Mouse (Mus musculus) small intestine, adult 2 months (tissue): ENCODE measurements at regions not wholly inside any gene's neighbourhood (a gene's known extent, or its start where the extent isn't known, plus 50 kb on each side); places are given as distances from the start of the nearest gene placed in this dataset.

Experiments used
- CTCF ChIP-seq: fragments of 200-500 bp; IDR thresholded peaks from 2 replicates; pipeline ENCODE4 v1.5.1; 2012; ENCODE audit warnings: low read depth, mild to moderate bottlenecking, control low read depth, inconsistent platforms, low read length, moderate library complexity, mixed read lengths; ENCODE audit not compliant: insufficient replicate concordance, insufficient read length; ENCODE audit errors: extremely low read depth
- POLR2A ChIP-seq: fragments of 200-500 bp; IDR thresholded peaks from 2 replicates; pipeline ENCODE4 v1.6.1; 2012; ENCODE audit warnings: low read depth, mild to moderate bottlenecking, control low read depth, inconsistent platforms, low read length, moderate library complexity

- TF ChIP-seq CTCF (no peak), POLR2A (no peak)
Measured at GRCm38 (mm10) chr6:98748618-98749017, 406.1 kb upstream of the Gm765 start.
